Mouse (Mus musculus): Measurements from ENCODE around the gene Slc10a1. TPM values are rescaled to one million over a fixed set of nuclear protein-coding genes. Genes with fewer than 3 reads are reported as not detected.

The Slc10a1 gene
- polyA plus RNA-seq (2017; shearing (Covaris generic)) = 1 to 10 TPM in 1 of 2 experiments, under 1 TPM in 1; 0.52 to 1.4 TPM

GRCm38 (mm10) chr12:80968605-80969004 lies at the start of gene Slc10a1:
Slc10a1 (minus strand) TSS chr12:80968705.
- no peak for ATAC-seq

DNA sequence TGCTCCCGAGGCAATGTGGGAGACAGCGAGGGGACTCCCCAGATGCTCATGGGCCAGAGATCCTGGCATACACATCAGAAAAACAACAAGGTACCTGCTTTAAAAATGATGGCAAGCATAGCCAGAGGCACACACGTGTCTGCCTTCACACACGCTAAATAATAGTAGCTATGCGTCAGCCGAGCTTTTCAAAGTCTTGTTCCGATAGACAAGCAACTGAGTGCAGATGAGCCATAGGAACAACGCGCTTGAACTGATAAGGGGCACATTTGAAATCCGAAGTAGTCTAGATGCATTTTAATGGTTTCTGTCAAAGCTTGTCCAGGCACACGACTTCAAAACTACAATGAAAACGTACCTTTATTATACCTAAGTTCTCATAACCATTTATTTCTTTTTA lies 49.1 kb upstream of the Slc10a1 start:
- no peak for ATAC-seq

DNA sequence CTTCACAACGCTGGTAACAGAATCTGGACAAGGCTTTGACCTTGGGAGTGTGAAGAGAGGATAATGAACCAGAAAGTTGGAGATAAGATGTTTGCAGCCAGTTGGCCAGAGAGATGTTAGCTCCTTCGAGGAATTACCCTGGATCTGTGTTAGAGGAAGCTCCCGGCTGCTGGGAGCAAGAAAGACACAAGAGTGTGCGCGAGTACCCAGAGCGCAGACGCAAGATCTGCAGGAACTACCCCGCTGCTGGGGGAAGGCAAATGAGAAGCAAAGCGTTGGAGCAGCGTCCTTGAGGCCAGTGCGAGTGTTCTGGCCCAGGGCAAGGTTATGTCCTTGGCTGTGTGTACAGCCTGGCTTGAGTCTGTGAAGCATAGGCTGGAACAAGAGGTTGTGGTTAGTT lies 45.0 kb upstream of the Slc10a1 start:
- no peak for ATAC-seq

GRCm38 (mm10) chr12:81011994-81012393 lies 43.5 kb upstream of the Slc10a1 start:
- no peak for ATAC-seq

- ATAC-seq = no peak
Observed at GRCm38 (mm10) chr12:81009813-81010212, 41.3 kb upstream of the Slc10a1 start.

DNA sequence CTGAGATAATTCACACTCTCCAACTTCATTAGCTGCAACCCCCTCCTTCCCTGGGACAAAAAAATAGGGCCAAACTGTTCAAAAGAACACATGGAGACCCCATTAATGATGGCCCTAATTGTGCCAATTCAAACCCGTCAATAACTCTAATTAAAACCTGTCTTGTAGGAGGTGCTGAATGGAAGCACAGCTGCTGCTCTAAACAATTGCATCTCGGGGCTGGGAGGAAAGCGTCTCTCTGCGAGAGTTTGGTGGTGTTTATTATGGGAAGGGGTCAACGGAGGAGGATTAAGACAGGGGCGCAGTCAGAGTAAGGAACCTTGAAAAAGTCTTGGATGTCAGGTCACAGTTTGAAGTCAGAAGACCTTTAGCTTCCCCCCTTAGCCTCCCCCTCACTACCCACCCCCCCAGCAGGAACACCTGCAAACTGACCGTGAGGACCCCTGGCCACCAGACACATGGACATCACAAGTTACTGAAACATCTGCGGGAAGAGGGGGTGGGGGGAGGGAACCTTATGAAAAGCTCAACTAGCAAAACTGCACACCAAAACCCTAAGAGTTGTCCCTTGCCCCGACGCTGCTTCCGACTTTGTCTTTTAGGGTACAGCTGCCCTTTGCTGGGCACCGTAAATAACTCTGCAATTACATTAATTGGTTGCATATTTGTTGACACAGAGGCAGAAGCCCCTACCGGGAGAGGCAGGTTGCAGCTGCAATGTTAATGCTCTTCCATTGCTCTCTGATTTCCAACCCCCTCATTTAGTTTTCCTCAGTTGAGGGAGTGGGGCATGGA lies 34.5 kb upstream of the Slc10a1 start:
- no peak for ATAC-seq

- no peak for ATAC-seq
Observed at GRCm38 (mm10) chr12:81000924-81001323, 32.4 kb upstream of the Slc10a1 start.

DNA sequence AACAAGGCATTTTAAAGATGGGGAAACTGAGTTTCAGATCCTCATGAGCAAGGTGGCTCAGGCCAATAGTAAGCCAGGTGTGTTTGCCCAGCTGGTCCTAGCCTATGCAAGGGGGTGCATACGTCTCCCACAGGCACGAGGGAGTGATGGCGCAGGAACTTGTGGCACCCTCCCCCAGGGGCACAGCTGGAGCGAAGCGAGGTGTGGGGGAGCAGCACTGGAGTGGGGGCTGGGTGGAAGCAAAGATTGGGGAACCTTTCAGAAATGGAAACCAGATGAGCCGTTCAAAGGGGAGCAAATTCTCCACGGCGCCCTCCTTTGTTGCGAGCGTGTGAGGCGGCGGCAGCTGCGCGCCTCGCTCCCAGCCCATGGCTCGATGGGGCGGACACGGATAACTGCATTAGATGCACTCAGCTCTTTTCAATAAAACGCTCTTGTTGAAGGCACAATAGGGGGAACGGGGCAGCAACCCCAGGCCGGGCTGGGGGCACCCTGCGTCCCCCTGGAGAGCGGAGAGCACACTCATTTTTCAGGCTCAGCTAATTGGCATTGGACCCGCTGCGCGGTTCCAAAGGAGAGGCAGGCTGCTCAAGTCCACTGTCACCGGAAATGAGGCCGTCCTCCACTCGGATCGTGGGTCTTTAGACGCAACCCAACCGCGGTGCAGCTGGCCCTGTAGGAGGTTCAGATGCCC lies 30.2 kb upstream of the Slc10a1 start:
- no peak for ATAC-seq

GRCm38 (mm10) chr12:80997652-80998051 lies 29.1 kb upstream of the Slc10a1 start:
- ATAC-seq = no peak

GRCm38 (mm10) chr12:80995326-80995725 lies 26.8 kb upstream of the Slc10a1 start:
- ATAC-seq = no peak

DNA sequence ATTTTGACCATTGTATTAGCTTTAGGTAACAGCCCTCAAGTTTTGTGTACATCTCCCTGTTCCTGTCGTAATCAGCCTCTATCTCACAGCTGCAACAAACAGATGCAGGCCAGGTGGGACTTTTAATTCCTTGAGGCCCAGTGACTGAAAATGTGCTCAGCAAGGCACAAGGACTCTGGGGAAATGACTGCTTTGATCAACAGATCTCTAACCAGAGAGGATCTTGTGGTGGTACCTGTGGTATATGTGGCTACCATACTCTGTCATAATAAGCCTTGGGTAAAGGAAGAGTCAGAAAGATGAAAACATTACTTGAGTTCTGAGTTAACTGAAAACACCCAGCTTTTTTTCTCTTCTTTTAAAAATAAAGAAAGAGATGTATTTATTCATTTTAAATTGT lies 25.3 kb upstream of the Slc10a1 start:
- no peak for ATAC-seq

DNA sequence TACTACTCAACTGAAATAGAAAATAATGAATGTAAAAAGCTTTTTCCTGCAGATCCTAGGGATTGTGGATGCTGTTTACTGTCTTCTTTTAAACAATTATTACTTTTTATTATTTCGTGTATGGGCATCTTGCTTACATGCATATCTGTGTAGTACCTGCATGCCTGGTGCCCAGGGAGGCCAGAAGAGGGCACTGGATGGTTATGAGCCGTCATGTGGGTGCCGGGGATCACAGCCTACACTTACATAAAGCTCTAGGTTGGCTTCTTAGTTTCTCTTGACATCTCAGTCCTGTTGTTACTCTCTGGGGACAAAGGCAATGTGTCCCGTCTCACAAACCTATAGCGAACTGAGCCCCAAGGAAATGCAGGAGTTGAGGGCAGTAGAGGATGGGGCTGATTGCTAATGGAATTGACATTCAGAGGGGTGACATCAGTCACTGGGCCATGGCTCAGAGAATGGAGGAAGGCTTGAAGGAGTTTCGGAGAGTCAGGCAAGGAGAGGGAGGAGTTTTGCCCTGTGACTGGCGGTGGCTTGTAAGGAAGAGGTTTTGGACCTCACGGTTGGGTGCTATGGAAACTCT lies 24.1 kb upstream of the Slc10a1 start:
- ATAC-seq = no peak

- ATAC-seq = no peak
Observed at GRCm38 (mm10) chr12:80991806-80992205, 23.3 kb upstream of the Slc10a1 start.

DNA sequence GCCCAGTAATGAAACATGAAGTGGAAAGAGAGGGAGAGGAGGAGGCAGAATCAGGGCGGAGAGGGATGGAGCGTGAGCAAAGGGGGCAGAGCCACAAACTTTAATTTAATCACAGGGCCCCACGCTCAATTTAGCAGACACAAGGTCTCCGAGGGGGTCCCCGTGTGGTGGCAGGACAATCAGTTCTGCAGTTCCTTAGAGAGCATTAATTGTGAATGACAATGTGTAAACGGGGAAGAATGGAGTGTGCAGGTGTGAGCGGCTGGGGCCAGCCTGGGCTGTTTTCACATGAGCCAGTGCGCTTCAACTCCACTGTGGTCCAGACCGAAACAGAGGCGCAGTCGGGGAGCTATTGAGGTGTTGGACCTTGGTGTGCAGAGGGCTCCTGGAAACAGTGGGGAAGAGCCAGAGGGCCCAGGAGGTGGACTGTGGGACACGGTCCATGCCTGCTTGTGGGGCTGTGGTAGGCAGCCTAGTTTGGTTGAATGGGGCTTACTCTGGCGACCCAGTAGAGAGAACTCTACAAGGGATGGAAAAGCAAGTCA lies 22.5 kb upstream of the Slc10a1 start:
- ATAC-seq = no peak

DNA sequence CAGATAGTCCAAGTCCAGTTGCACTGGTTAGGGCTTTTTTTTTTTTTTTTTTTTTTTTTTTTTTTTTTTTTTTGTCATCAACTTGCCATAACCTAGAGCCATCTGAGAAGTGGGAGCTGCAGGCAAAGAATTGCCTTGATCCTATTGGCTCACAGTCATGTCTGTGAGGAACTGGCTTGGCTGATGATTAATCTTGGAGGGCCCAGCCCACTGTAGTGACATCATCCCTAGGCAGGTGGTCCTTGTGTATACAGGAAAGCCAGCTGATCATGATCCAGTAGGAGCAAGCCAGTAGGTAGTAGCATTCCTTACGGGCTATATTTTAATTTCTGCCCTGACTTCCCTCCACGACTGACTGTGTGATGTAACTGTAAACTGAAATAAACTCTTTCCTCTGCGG lies 19.8 kb upstream of the Slc10a1 start:
- ATAC-seq = no peak

DNA sequence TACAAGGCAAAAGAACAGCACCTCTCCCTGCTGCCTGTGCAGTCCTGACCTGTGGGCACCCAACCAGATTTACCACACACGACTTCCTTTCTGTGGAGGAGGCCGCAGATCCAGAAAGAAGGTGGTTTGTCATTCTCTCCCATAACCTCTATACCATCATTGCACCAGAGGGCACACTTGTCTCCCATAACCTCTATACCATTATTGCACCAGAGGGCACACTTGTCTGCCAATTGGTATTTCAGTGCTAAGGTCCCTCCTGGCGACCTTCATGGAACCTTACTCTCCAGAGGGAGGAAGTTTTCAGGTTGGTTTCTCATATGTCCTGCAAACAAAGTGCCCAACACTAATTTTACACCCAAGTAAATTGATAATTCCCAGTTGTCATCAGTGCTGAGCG lies 18.1 kb upstream of the Slc10a1 start:
- ATAC-seq = no peak

GRCm38 (mm10) chr12:80983695-80984094 lies 15.2 kb upstream of the Slc10a1 start:
- no peak for ATAC-seq

DNA sequence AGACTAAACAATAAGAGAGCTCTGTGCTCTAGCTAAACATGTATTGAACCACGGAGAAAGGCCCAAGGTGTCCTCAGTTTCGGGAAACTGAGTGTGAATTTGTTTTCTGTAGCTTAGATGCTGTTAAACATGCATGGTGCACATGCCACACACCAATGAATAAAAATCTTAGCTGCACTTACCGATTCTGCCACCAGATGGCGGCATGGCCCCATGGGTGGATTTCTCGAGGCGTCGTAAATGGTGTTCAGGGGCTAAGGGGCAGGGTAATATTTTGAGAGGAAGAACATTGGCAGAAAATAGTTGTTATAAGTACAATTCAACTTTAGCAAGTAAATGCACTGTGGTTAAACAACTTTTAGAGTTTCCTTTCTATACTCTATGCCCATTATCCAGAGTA lies 13.8 kb upstream of the Slc10a1 start:
- ATAC-seq = no peak

DNA sequence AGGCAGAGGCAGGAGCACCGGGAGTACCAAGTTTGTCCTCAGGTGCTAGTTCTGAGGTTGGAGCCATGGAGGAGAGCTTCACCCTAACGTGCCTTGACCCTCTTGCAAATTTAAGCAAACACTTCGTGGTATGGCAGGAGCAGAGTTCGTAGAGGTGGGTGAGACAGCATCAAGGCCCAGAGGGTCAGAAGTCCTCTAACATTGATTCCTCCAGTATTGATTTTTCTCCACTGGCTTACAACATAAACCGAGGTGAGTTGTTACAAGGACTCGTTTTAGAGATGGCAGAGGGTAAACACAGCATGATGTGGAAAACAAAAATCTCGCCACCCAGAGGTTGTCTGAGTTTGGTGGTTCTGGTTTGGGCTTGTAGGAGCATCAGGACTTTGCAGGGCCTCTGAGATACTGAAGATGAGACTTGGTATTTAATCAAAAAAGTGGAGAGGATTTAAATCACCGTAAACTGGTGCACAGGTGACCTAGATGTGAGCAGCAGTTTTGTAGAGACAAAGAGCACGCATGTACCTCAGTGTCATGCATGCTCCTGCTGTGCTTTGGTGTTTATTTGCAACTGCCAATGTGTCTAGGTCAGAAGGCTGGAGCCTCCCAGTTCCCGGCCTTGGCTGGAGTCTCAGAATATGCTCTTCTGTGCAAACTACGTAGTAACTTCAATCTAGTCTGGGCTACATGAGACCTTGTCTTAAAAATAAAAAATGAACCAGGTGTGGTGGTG lies 7.6 kb upstream of the Slc10a1 start:
- no peak for ATAC-seq

GRCm38 (mm10) chr12:80971756-80972155 lies 3.3 kb upstream of the Slc10a1 start:
- no peak for ATAC-seq

DNA sequence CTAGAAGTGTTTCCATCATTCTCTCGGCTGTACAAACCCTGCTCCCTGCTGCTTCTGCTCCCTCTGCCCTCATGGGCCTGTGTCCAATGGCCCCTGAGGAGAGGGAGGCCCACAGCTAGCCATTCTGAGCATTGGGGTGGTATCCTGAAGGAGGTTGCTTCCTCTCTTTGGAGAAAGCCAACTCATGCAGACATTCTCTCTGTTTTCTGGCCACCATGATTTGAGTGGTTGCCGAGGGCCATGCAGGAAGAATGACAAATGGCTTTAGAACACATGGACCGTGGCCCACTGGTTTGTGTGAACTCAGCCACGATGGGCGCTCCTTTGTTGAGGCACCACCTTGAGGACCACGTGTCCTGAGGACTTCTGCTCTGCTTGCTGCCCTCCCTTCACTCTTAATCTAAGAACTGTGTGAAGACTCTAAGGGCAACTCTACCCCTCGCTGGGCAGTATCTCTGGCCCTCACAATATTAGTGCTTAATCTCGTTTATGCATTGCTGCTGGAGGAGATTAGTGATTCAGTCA lies 1.7 kb upstream of the Slc10a1 start:
- no peak for ATAC-seq

- ATAC-seq = no peak
Observed at GRCm38 (mm10) chr12:80967918-80968317, 587 bp downstream of the Slc10a1 start.
